Mouse (Mus musculus) midbrain, postnatal 0 days (tissue): ENCODE results near the gene Cdc42ep2. TPM values are rescaled to one million over a fixed set of nuclear protein-coding genes. Genes with fewer than 3 reads are reported as not detected.

Experiments
- ATAC-seq: fragments of 200-750 bp; cut with Nextera tagmentation; 2 replicates; pipeline ENCODE4 v1.8.0; 2017; ENCODE audit warnings: moderate number of reproducible peaks, mild to moderate bottlenecking, moderate TSS enrichment, moderate library complexity; ENCODE audit not compliant: low FRiP score
- DNase-seq: peaks from one replicate; pipeline ENCODE4 v3.0.0-alpha.2; 2015; ENCODE audit warnings: low spot score
- H3K27ac ChIP-seq: fragments of 300-500 bp; sonication (generic); 2 replicates; pipeline ENCODE4 v1.5.1; 2014; ENCODE audit warnings: low read depth, mild to moderate bottlenecking, low read length, mixed read lengths
- H3K27me3 ChIP-seq: fragments of 300-500 bp; sonication (generic); 2 replicates; pipeline ENCODE4 v1.6.1; 2014; ENCODE audit warnings: low read length, control low read depth, mixed read lengths; ENCODE audit not compliant: insufficient read depth
- H3K36me3 ChIP-seq: fragments of 300-500 bp; sonication (generic); 2 replicates; pipeline ENCODE4 v1.6.1; 2014; ENCODE audit warnings: low read length, control low read depth, mixed read lengths; ENCODE audit not compliant: insufficient read depth
- H3K4me1 ChIP-seq: fragments of 300-500 bp; sonication (generic); 2 replicates; pipeline ENCODE4 v1.6.1; 2014; ENCODE audit warnings: mild to moderate bottlenecking, control low read depth, antibody characterized with exemption, low read length, mixed read lengths; ENCODE audit not compliant: insufficient read depth
- H3K4me2 ChIP-seq: fragments of 300-500 bp; sonication (generic); 2 replicates; pipeline ENCODE4 v1.6.1; 2014; ENCODE audit warnings: low read depth, mild to moderate bottlenecking, low read length, mixed read lengths; ENCODE audit not compliant: poor library complexity, severe bottlenecking
- H3K4me3 ChIP-seq: fragments of 300-500 bp; sonication (generic); 2 replicates; pipeline ENCODE4 v1.5.1; 2014; ENCODE audit warnings: low read depth, mild to moderate bottlenecking, low read length, moderate library complexity
- H3K9ac ChIP-seq: fragments of 300-500 bp; sonication (generic); replicated peaks from 2 replicates; pipeline ENCODE4 v1.6.1; 2014; ENCODE audit warnings: mild to moderate bottlenecking, low read length, moderate library complexity, mixed read lengths; ENCODE audit not compliant: poor library complexity, severe bottlenecking
- H3K9me3 ChIP-seq: fragments of 300-500 bp; sonication (generic); 2 replicates; pipeline ENCODE4 v1.6.1; 2016; ENCODE audit warnings: low read length, control low read depth
- CTCF ChIP-seq: IDR thresholded peaks from 2 replicates; pipeline ENCODE4 v1.5.1; 2016; ENCODE audit warnings: antibody characterized with exemption, mild to moderate bottlenecking
- WGBS: fragments of 180-500 bp; shearing (Covaris S2); extraction: QIAGEN DNeasy Blood & Tissue Kit; methylation state at CpG from one replicate; pipeline ENCODE4 v1.1.7; 2014; 5-methylcytosine and 5-hydroxymethylcytosine counted together
- polyA plus RNA-seq: library from polyadenylated mRNA; unstranded; fragments of >200 nt; fragmentation: Nextera tagmentation; extraction: Ambion mirVana; gene quantifications from 2 replicates; pipeline ENCODE4 v1.2.1, GENCODE M21; 2015
- total RNA-seq: library from RNA; depleted of rRNA; stranded (reverse); fragments of >200 nt; gene quantifications from 2 replicates; pipeline ENCODE4 v1.2.3, GENCODE M21; 2014

Gene Cdc42ep2
- total and polyA plus RNA-seq, 2 experiments from 2014 or later = 19.2 to 28.4 TPM

DNA sequence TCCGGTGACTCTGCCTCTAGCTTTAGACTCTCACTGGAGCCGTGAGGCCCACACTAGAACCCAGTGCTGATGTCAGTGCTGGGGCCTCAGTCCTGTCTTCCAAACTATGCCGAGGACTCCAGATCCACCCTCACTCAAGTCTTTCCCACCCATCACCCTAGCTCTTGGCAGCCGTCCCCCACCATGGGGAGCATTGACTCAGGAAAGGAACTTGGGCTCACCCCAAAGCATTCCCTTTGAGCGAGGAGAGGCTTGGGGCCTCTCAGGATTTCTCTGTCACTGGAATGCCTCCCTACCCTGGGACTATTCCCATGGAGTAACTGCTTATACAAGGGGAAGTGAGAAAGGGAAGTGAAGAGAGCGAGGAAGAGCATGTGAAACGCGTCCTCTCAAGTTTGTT lies 21.3 kb upstream of the Cdc42ep2 start:
- no peak for DNase-seq
- WGBS = 71% methylated on average over 8 of the region's 8 CpGs
- Histone ChIP-seq H3K4me2 (no peak overlapping the region), H3K9me3 (no peaks in the 10 kb centered on the region), H3K4me3 (no peak overlapping the region), H3K27me3 (no peaks in the 10 kb centered on the region), H3K4me1 (no peaks in the 10 kb centered on the region), H3K9ac (no peak overlapping the region), H3K27ac (no peak overlapping the region), H3K36me3 (peaks cover 14% of the 10 kb centered on the region)
- ATAC-seq = no peak
- TF ChIP-seq CTCF = no peak

DNA sequence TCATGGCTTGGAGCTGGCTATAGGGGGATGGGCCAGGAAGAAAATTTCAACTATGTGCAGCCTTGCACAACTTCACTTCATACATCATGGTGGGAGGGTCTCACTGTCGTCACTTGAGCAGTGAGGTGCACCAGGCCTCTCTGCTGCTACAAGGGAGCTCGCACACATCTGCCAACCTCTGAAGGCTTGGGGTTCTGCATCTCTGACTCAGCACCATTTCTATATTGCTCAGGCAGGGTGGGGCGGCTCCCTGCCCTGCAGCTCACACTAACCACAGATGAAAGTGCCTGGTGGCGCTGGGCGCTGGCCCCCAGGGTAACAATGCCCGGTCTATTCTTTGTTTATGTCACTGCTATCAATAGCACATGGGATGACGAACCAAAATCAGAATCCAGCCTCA lies 20.4 kb upstream of the Cdc42ep2 start:
- no peak for TF ChIP-seq CTCF
- Histone ChIP-seq H3K4me1 (no peaks in the 10 kb centered on the region), H3K9me3 (no peaks in the 10 kb centered on the region), H3K9ac (0 out of 2 replicates have a peak overlapping the region, but pooled peaks have one; percentile 8), H3K4me2 (no peak overlapping the region), H3K27me3 (no peaks in the 10 kb centered on the region), H3K36me3 (peaks cover 6% of the 10 kb centered on the region), H3K27ac (no peak overlapping the region), H3K4me3 (no peak overlapping the region)
- ATAC-seq (no peak), DNase-seq (no peak)
- WGBS = 82% methylated on average over 7 of the region's 7 CpGs

DNA sequence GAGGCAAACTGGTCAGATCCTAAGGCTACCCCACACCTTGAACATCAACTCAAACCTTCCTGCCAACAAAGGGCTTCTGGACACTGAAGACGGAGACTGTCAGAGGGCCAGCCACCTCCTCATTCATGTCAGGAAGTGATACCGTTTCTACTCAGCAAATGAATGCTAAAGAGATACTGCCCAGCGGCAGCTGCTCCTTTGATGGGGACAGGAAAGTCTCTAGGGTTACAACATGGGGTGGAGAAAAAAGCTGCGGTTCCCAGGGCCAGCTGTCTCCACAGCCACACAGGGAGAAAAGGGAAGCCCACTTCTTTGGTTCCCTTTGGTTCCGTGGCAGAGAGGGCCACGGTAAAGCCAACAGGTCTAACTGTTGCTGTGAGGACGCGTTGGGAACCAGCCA lies 19.5 kb upstream of the Cdc42ep2 start:
- H3K4me2 ChIP-seq = no peak overlapping the region
- WGBS = 71% methylated on average over 8 of the region's 8 CpGs
- no peak overlapping the region for H3K9ac ChIP-seq
- TF ChIP-seq CTCF = no peak
- peaks cover 3% of the 10 kb centered on the region; the same call in 1 of the 2 replicates for H3K36me3 ChIP-seq
- DNase-seq = no peak
- no peaks in the 10 kb centered on the region for H3K27me3 ChIP-seq
- no peaks in the 10 kb centered on the region for H3K9me3 ChIP-seq
- no peaks in the 10 kb centered on the region for H3K4me1 ChIP-seq
- no peak overlapping the region for H3K4me3 ChIP-seq
- no peak for ATAC-seq
- H3K27ac ChIP-seq = no peak overlapping the region

DNA sequence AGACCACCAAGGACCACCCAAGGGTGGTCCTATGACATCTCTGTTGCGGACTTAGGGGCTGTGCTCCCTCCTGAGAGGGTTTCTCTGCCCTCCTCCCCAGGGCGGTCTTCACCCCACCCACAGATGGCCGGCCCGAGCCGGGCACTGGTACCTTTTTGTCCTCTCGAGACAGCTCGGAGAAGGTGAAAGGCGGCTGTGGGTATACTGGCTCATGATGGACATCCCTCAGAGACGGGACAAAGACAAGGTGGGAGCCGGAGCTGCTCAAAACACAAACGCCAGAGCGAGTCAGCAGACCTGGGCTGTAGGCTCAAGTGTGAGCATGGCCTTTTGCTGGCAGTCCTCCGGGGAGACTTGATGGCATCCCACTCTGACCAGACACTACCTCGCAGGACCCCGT lies 18.8 kb upstream of the Cdc42ep2 start:
- Histone ChIP-seq H3K4me3 (no peak overlapping the region), H3K9me3 (no peaks in the 10 kb centered on the region), H3K4me1 (no peaks in the 10 kb centered on the region), H3K27me3 (no peaks in the 10 kb centered on the region), H3K9ac (no peak overlapping the region), H3K36me3 (peaks cover under 1% of the 10 kb centered on the region; the same call in 1 of the 2 replicates), H3K27ac (no peak overlapping the region), H3K4me2 (no peak overlapping the region)
- no peak for TF ChIP-seq CTCF
- WGBS = 90% methylated on average over 15 of the region's 15 CpGs
- no peak for DNase-seq
- no peak for ATAC-seq

DNA sequence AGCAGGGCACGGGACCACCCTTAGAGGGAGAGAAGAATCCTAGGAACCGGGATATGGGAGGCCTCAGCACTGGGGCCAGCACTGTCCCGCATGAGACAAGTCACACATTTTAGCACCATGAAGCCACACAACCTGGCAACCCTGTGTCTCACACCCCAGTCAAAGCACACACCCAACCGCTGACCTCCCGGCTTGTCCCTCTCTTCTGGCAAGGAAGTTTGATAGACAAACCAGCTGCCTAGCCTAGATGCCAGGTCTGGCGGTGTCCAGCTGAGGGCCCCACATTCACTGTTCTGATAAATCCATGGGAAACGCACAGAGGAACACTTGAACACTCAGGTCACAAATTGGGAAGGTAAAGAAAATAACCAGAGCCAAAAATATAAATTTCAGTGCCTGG lies 18.0 kb upstream of the Cdc42ep2 start:
- H3K27ac ChIP-seq = no peak overlapping the region

DNA sequence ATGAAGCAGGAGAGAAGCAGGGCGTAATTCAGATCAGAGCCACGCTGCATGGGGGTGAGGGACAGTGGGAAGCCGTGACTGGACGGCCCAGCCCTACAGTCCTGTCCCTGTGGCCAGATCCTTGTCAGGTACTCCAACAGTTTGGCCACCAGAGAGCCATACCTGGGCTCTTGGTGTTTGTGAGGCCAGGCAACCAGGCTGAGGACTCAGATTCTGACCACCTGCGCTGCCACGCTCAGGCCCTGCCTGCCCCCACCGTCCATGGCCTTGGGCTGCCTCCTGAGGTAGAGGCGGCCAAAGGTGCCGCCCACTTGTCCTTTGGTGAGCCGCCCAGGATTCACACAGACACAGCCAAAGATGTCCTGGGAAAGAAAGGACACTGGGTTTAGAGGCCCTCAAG lies 16.0 kb upstream of the Cdc42ep2 start:
- H3K4me1 ChIP-seq = peaks cover 5% of the 10 kb centered on the region; the same call in 1 of the 2 replicates
- no peak overlapping the region for H3K4me2 ChIP-seq
- no peaks in the 10 kb centered on the region for H3K9me3 ChIP-seq
- no peak for DNase-seq
- no peak for ATAC-seq
- no peak overlapping the region for H3K9ac ChIP-seq
- 88% methylated on average over 10 of the region's 10 CpGs for WGBS
- TF ChIP-seq CTCF = no peak
- H3K36me3 ChIP-seq = no peaks in the 10 kb centered on the region
- H3K27me3 ChIP-seq = no peaks in the 10 kb centered on the region
- H3K27ac ChIP-seq = no peak overlapping the region
- H3K4me3 ChIP-seq = no peak overlapping the region

More for the DNA sequence above, 18.0 kb upstream of the Cdc42ep2 start:
- DNase-seq (no peak), ATAC-seq (no peak)
- 91% methylated on average over 7 of the region's 7 CpGs for WGBS
- no peaks in the 10 kb centered on the region for H3K27me3 ChIP-seq
- no peak overlapping the region for H3K4me3 ChIP-seq
- H3K4me2 ChIP-seq = no peak overlapping the region
- H3K9me3 ChIP-seq = no peaks in the 10 kb centered on the region
- H3K4me1 ChIP-seq = peaks cover 2% of the 10 kb centered on the region; the same call in 1 of the 2 replicates
- TF ChIP-seq CTCF = no peak
- no peak overlapping the region for H3K9ac ChIP-seq
- no peaks in the 10 kb centered on the region for H3K36me3 ChIP-seq
